Mouse (Mus musculus) embryonic facial prominence, embryonic 15.5 days (tissue): ENCODE results near the gene Lsm14a. TPM values are rescaled to one million over a fixed set of nuclear protein-coding genes. Genes with fewer than 3 reads are reported as not detected.
A peak's percentile ranks its signal among the peaks of the same experiment; 100 is the strongest.

Experiments used
- ATAC-seq: fragments of 200-750 bp; cut with Nextera tagmentation; 2 replicates; pipeline ENCODE4 v1.8.0; 2017; ENCODE audit warnings: low read depth, moderate TSS enrichment; ENCODE audit not compliant: insufficient number of reproducible peaks, low FRiP score, low TSS enrichment
- H3K27ac ChIP-seq: fragments of 300-500 bp; sonication (generic); replicated peaks from 2 replicates; pipeline ENCODE4 v1.5.1; 2015; ENCODE audit warnings: mild to moderate bottlenecking, inconsistent platforms
- H3K27me3 ChIP-seq: fragments of 300-500 bp; sonication (generic); 2 replicates; pipeline ENCODE4 v1.6.1; 2015; ENCODE audit warnings: inconsistent platforms
- H3K36me3 ChIP-seq: fragments of 300-500 bp; sonication (generic); 2 replicates; pipeline ENCODE4 v1.6.1; 2015; ENCODE audit warnings: mild to moderate bottlenecking, inconsistent platforms
- H3K4me1 ChIP-seq: fragments of 300-500 bp; sonication (generic); 2 replicates; pipeline ENCODE4 v1.6.1; 2015; ENCODE audit warnings: inconsistent platforms
- H3K4me2 ChIP-seq: fragments of 300-500 bp; sonication (generic); replicated peaks from 2 replicates; pipeline ENCODE4 v1.6.1; 2015; ENCODE audit warnings: mild to moderate bottlenecking, inconsistent platforms
- H3K4me3 ChIP-seq: fragments of 300-500 bp; sonication (generic); replicated peaks from 2 replicates; pipeline ENCODE4 v1.5.1; 2015; ENCODE audit warnings: mild to moderate bottlenecking, inconsistent platforms
- H3K9ac ChIP-seq: fragments of 300-500 bp; sonication (generic); 2 replicates; pipeline ENCODE4 v1.6.1; 2015; ENCODE audit warnings: inconsistent platforms
- H3K9me3 ChIP-seq: fragments of 300-500 bp; sonication (generic); replicated peaks from 2 replicates; pipeline ENCODE4 v1.6.1; 2016; ENCODE audit warnings: inconsistent platforms
- WGBS: fragments of 180-500 bp; shearing (Covaris S2); methylation state at CpG from one replicate; pipeline ENCODE4 v1.1.7; 2015; 5-methylcytosine and 5-hydroxymethylcytosine counted together
- polyA plus RNA-seq: library from polyadenylated mRNA; unstranded; fragments of >200 nt; fragmentation: Nextera tagmentation; extraction: Ambion mirVana; gene quantifications from 2 replicates; pipeline ENCODE4 v1.2.1, GENCODE M21; 2015

Lsm14a gene
- polyA plus RNA-seq, 1 experiment from 2014 or later: 90.3 TPM

DNA sequence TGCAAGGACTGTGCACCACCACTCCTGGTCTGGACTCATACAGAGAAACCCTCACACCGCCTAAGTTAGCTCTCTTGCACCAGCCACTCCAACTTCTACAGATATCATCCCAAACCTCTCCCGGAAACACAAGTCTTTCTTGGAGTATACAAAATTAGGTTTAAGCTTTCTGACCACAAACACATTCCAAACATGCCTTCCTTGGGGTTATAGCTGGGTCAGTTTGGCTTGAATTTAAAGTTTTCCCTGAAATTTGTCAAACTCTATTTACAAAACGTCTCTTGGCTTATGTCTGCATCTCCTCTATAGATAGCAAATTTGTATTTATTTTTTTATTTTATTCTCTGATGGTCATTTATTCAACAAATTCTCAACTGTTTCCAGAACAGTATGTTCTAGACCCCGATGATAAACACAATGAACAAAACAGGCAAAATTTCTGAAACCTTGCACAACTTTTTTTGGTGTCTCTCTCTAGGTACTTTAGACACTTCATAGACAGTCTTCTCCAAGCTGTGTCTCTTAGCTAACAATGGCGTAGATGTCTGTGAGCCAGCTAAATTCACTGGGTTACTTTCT, 83.8 kb downstream of the Lsm14a start:
- H3K9me3 ChIP-seq: no peaks in the 10 kb centered on the region
- 58% methylated on average over 5 of the region's 5 CpGs for WGBS
- H3K27me3 ChIP-seq: no peaks in the 10 kb centered on the region
- H3K36me3 ChIP-seq: no peaks in the 10 kb centered on the region
- peaks cover 10% of the 10 kb centered on the region for H3K4me1 ChIP-seq
- ATAC-seq: no peak
- H3K9ac ChIP-seq: no peak overlapping the region
- H3K4me3 ChIP-seq: no peak overlapping the region
- no peak overlapping the region for H3K4me2 ChIP-seq
- H3K27ac ChIP-seq: no peak overlapping the region

DNA sequence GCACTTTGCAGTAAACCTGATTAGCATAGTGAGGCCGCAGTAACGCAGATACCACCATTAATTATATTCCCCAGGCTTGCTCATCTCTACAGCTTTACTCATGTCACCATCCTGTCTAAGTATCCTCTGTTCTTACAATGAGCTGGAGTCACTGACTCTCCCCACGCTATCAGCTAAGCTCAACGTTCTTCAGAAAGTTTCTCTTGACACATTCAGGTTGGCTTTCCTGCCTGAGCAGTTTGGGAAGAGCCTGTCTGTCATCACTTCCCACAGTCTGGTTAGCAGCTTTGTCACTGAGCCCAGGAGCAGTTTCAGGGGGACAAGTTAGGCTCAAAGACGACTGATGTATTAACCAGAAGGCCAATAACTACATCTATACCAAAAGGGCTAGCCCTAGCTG, 84.5 kb downstream of the Lsm14a start:
- no peaks in the 10 kb centered on the region for H3K36me3 ChIP-seq
- no peaks in the 10 kb centered on the region for H3K27me3 ChIP-seq
- H3K4me1 ChIP-seq: peaks cover 10% of the 10 kb centered on the region
- 59% methylated on average over 5 of the region's 5 CpGs for WGBS
- no peak overlapping the region for H3K4me3 ChIP-seq
- no peak for ATAC-seq
- H3K9ac ChIP-seq: no peak overlapping the region
- H3K4me2 ChIP-seq: no peak overlapping the region
- no peaks in the 10 kb centered on the region for H3K9me3 ChIP-seq
- no peak overlapping the region for H3K27ac ChIP-seq

DNA sequence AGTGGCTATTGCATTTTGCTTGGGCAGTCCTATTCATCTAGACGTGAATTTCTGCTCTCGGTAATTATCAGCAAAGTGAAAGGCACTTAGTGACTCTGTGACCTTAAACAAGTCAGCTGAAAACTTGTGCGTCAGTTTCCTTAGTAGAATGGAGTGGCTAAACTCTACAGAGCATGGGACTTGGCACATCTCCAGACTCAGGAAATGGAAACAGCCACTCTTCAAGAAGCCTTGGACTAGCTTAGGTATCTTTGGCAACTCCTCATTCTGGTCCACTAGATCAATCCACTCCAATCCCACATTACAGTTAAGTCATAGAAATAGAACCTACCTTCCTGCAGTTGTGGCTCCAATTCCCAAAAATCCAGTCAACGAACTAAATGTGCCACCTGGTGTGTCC, 87.7 kb downstream of the Lsm14a start:
- no peak overlapping the region for H3K4me2 ChIP-seq
- H3K36me3 ChIP-seq: peaks cover 6% of the 10 kb centered on the region
- H3K27me3 ChIP-seq: no peaks in the 10 kb centered on the region
- WGBS: 76% methylated on average over 4 of the region's 4 CpGs
- no peak overlapping the region for H3K9ac ChIP-seq
- H3K9me3 ChIP-seq: no peaks in the 10 kb centered on the region
- ATAC-seq: no peak
- H3K4me3 ChIP-seq: no peak overlapping the region
- 0 out of 2 replicates have a peak, but pooled peaks cover 3% of the 10 kb centered on the region for H3K4me1 ChIP-seq
- 0 out of 2 replicates have a peak overlapping the region, but pooled peaks have one; percentile 39 for H3K27ac ChIP-seq

DNA sequence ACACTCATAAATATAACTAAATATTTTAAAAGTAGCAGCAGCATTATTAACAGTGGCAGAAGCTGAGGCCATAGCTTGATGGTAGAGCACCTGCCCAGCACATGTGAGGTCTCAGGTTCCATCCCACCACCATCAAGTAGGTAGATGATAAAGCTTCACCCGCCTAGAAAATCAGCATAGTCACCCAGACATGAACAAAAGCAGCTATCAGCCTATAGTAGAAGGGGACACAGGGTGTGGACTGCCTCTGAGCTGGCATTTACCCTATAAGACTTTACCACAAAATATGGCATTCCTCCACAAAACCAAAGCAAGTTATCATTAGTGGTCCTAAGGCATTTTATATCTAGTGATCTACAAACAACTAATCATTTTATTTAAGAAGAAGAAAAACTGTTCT, 90.5 kb downstream of the Lsm14a start:
- H3K9ac ChIP-seq: no peak overlapping the region
- H3K27ac ChIP-seq: no peak overlapping the region
- 79% methylated on average over 1 of the region's 1 CpGs for WGBS

DNA sequence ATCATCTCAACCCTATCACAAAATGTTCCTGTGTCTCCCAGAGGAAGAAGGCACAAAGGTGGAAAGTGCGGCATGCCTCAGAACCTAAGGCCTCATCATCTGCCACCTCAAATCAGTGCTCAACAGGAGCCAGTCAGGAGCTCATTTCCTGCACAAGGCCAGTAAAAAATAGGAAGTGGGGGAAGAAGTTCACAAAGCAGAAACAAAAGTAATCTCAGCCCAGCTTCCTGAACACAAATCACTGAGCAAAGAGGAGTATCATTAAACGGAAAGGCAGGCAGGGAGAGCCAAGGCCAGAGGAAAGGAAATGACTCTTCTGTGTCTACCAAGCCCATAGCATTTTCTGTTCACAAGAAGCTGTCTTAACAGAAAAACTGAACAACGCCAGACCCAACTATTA, 91.2 kb downstream of the Lsm14a start:
- Histone ChIP-seq H3K9me3 (no peaks in the 10 kb centered on the region), H3K9ac (no peak overlapping the region), H3K27me3 (no peaks in the 10 kb centered on the region), H3K36me3 (peaks cover 6% of the 10 kb centered on the region), H3K27ac (peak overlapping the region; percentile 2; the same call in 1 of the 2 replicates), H3K4me2 (no peak overlapping the region), H3K4me1 (no peaks in the 10 kb centered on the region), H3K4me3 (no peak overlapping the region)
- WGBS: 88% methylated on average over 3 of the region's 3 CpGs
- no peak for ATAC-seq

More for the DNA sequence above, 90.5 kb downstream of the Lsm14a start:
- no peaks in the 10 kb centered on the region for H3K27me3 ChIP-seq
- no peak overlapping the region for H3K4me3 ChIP-seq
- ATAC-seq: no peak; the same call in 1 of the 2 replicates
- H3K4me1 ChIP-seq: no peaks in the 10 kb centered on the region
- no peak overlapping the region for H3K4me2 ChIP-seq
- peaks cover 6% of the 10 kb centered on the region for H3K36me3 ChIP-seq
- H3K9me3 ChIP-seq: no peaks in the 10 kb centered on the region

DNA sequence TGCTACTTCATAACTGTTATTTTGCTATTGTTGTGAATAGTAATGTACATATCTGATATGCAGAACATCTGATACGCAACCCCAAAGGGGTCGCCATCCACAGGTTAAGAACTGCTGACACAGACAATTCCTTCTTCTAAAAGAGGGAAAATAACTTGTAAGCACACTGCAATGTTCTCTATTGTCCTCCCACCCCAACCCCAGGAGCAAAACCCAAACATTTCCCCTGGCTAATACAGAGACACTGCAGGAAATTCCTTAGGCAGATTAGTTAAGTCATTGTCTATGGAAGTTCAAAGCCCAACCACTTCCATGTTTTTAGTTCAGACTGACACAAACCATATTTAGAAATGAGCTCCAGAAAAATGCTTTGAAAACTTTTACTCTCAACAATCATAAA, 94.3 kb downstream of the Lsm14a start:
- Histone ChIP-seq H3K4me2 (no peak overlapping the region), H3K27me3 (no peaks in the 10 kb centered on the region), H3K9ac (no peak overlapping the region), H3K4me3 (no peak overlapping the region), H3K36me3 (peaks cover 6% of the 10 kb centered on the region), H3K27ac (no peak overlapping the region), H3K9me3 (no peaks in the 10 kb centered on the region), H3K4me1 (no peaks in the 10 kb centered on the region)
- ATAC-seq: no peak
- WGBS: 79% methylated on average over 2 of the region's 2 CpGs

DNA sequence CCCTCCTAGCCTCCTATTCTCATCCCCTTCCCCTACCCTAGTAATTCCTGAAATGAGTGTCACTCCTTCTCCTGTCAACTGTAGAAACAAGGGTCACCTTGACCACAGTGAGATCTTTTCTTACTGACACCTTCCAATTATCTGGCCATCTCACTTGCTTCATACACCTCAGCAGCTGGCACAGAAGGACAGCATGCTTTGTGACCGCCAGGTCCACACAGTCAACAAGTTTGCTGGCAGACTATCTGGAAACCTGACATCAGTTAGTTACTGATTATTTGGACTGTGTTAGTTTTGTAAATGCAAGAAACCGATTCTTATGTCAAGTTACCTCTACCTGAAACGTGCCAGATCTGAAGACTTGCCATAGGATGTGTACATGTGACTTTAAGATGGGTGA, 97.0 kb downstream of the Lsm14a start:
- Histone ChIP-seq H3K36me3 (no peaks in the 10 kb centered on the region), H3K27ac (no peak overlapping the region), H3K4me2 (no peak overlapping the region), H3K9me3 (no peaks in the 10 kb centered on the region), H3K4me3 (no peak overlapping the region), H3K4me1 (no peaks in the 10 kb centered on the region), H3K27me3 (no peaks in the 10 kb centered on the region), H3K9ac (no peak overlapping the region)
- WGBS: 92% methylated on average over 3 of the region's 3 CpGs
- no peak for ATAC-seq

Other genes starting within 250 kb of the Lsm14a start
- gene Uba2, start 223.7 kb downstream of the Lsm14a start, polyA plus RNA-seq: 187 and 188 TPM in 2 replicates
- 56.9 and 60.8 TPM in 2 replicates for gene Pdcd2l, start 196.7 kb downstream of the Lsm14a start, polyA plus RNA-seq
- 277 and 278 TPM in 2 replicates for gene Gpi1, start 163.0 kb downstream of the Lsm14a start, polyA plus RNA-seq
- gene Gm6096, start 142.3 kb downstream of the Lsm14a start, polyA plus RNA-seq: 0.46 TPM in 1 of 2 replicates, not detected in the other
- gene 4931406P16Rik, start 79.8 kb downstream of the Lsm14a start, polyA plus RNA-seq: 25.8 and 26.8 TPM in 2 replicates